Mouse (Mus musculus) Muller cell, postnatal 12 days (primary cell): Measurements from ENCODE around the gene Cog5.

Experiments used
- DNase-seq: peaks from one replicate; pipeline ENCODE4 v3.0.0-alpha.2; 2015; ENCODE audit errors: inconsistent ontology term

Gene Cog5

DNA sequence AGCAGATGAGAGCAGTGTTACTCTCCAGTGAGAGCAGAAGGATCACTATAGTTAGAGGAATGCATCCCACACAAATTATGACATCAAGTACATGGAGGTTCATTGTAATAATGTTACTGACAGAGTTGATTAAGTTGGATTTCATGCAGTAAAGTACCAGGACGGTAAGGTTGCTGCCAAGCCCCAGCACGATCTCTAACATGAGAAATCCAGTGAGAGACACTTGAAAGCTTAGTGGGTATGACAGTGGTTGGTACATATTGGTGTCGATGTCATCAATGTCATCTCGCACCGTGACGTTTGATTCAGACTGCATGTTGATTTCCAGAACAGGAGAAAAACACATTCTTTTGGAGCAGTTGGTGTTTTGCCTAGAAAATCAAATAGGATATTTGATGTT, 55.0 kb downstream of the Cog5 start:
- DNase-seq: no peak

DNA sequence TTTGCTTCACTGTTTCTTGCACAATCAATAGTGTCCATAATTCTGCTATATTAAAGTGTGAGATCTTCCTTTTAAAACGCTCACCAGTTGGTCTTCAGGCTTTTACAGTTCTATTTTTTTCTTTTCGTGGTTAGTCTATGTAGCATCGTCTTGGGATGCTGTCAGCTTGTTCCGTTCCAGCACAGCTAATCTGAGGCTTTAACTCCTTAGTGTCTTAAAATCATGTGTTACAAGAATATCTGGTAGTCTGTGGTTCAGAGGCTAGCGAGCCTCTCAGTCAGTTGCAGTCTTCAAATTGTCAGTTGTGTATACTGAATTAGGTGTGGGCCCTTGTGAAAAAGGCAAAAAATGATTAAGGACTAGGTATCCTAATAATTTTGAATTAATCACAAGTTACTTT, 57.6 kb downstream of the Cog5 start:
- DNase-seq: no peak

DNA sequence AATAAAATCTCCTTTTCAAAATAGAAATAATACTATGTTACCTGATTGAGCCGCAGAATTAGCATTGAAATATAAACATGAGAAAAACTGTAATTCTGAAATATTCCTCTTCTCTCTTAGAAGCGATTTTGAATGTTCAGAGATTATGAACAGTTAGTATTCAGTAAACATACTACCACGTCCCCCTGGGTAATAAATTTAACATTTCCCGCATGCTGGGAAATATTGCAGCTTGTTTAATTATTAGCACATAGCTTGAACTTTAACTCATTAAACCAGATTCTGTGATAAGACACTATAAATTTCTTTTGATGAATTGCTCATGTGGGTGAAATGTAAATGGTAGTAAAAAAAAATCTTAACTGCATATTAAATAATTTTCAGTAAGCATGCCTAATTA, 58.1 kb downstream of the Cog5 start:
- no peak for DNase-seq

DNA sequence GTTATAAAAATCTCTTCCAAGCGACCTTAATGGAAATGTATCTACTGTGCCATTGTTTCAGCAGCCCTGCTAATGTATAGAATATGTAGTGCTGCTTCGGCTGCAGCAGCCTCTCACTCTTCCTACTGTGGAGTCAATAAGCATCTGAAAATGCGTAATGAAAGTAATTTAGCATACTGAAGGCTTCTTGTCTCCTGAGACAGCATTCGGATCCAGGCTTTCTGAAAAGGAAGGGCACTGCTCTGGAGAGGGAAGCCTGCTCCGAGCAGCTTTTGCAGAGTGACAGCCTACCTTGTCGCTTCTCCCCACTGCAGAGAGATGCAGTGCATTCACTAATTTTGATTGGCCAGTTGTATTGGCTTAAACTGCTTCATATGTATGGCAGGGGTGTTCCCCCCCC, 58.9 kb downstream of the Cog5 start, which contains the start of gene Gpr22:
TSS of gene Gpr22 (minus strand) at position 348 of the 400 bp plus-strand sequence.
- DNase-seq: no peak

DNA sequence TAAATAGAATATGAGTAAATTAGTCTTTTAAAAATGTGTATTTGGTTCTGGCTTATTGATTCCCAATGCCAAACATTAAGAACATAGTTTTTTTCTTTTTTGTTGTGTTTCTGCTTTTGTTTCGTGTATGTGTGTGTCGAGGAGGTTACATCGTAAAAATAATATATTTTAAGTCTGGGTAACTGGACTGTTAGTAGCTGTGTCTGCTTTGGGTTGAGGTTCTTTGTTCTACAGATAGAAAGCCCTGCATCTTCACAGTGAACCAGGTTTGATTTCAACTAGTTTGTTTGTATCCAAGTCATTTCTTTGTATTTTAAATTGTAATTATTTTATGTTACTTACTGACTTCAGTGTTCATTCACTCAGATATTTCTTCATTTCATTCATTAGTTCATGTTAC, 59.4 kb downstream of the Cog5 start:
- DNase-seq: no peak

DNA sequence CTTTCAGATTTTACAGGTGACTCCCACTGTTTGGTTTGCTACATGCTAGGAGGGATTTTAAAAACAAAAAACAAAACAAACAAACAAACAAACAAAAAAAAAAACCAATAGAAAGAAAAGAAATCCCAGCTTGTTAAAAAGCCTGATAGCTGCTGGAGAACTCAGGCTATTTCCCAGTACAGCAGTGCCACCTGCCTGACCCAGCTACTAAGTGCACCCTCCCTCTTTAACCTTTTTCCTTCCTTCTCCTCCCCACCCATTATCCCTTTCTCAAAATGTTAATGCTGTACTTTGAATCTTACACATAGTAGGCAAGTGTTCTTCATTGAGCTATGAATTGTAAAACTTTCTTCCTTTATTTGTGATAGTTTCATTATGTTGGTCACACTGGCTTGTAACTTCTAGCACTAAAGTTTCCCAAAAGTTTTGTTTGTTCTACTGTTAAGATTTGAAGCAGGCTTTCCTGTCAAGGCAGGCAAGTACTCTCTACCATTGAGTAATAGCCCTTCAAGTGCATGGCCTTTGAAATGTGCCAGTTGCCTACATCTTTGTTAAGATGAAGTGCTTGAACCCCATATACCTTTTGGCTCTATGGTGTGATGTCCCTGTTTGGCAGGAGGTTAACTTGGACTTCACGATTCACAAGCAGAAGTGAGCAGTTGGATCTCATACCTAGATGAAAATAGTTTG, 65.1 kb downstream of the Cog5 start:
- no peak for DNase-seq

DNA sequence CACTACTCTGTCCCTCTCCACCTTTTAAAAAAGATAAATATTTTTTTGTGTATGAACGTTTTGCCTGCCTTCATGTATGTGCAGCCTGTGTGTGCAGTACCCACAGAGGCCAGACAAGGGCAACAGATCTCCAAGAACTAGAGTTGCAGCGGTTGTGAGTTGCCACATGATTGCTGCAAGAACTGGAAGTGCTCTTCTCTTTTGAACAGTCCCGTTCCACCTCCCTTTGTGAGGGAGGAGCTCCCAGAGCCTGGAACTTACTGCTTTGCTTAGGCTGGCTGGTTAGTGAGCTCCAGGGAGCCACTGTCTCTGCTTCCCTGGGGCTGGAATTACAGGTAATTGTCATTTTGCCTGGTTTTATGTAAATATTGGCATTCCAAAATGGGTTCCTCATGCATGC, 69.9 kb downstream of the Cog5 start:
- no peak for DNase-seq

DNA sequence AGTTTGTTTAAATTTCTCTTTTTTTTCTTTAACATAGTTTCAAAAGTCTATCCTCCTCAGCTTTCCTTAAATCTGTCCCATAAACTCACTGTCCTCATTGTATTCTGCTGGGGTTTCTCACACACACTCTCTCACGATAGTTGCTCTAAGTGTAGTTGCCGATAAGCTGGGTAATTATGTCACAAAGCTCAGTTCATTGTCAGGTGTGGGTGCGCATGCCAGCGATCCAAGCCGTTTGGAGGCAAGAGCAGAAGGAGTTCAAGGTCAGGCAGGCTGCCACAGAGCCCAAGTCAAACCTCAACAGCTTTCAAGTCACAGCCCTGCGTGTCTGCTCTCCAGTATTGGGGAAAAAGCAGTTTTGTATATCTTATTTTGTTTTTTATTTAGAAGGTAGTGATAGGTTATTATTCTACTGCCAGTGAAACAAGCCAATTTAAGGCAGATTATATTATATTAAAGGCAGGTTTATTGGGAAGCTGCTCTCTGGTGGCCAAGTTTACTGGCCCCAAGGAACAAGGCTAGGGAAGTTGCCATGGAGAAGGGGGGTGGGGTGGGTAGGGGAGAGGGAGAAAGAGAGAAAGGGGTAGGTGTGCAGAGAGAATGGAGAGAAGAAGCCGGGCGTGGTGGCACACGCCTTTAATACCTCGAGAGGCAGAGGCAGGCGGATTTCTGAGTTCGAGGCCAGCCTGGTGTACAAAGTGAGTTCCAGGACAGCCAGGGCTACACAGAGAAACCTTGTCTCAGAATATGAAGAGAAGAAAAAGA, 71.0 kb downstream of the Cog5 start:
- no peak for DNase-seq

DNA sequence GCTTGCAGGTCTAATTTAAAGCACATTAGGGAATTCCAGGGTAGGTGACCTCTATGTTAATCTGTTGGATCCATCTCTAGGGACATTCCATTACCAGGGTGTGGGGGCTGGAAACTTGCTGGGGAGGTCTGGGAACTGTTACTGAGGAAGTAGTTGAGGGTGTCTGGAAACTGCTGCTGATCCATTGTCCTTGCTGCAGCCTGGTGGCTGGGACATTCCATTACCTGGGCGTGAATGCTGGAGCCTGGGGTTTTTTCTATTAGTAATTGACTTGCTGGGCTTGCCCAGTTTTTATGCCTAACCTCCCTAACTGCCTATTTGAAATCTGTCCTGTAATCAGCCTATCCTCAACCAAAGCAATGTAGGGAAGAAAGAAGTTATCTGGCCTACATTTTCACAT, 72.0 kb downstream of the Cog5 start:
- no peak for DNase-seq

DNA sequence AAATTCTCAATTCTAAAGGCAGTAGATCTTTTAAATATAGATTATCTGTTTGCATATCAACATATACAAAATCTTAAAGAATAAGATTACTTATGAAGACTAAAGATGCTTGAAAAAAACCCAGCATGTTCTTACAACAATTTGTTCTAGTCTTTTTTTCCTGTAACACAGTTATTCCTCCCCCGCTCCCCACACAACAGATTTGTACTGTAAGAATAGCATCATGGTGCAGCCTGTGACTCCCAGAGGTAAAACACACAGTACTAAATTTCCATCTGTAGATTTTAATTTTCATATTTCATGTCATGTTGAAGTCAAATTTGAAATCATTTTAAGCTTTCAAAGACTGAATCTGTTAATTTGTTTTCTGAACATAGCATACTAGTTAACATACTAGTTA, 75.5 kb downstream of the Cog5 start:
- DNase-seq: no peak

DNA sequence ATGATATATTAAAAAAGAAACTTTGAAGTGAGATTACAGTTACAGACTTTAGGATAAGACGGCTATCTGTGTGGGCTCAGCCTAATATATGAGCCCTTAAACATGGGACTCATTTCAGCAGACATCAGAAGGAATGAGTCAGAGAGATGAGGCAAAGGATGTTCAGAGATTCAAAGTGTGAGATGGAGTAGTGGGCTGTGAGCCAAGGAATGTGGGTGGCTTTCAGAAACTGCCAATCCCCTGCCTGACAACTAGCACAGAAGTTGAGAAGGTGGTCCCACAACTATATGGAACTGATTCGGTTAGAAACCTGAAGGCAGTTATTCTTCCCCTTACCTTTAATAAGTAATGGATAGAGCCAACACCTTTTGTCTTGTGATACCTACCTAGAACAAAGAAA, 79.9 kb downstream of the Cog5 start:
- DNase-seq: no peak

DNA sequence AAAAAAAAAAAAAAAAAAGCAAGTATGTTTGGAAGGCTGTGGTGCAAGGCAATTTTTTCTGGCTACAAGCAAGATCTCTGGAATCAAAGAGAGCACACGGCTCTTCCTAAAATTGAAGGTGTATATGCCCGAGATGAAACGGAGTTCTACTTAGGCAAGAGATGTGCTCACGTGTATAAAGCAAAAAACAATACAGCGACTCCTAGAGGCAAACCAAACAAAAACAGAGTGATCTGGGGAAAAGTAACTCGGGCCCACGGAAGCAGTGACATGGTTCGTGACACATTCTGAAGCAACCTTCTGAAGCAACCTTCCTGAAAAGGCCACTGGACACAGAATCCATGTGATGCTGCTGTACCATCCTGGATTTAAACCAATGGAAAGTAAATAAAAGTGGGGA, 92.6 kb downstream of the Cog5 start:
- no peak for DNase-seq

DNA sequence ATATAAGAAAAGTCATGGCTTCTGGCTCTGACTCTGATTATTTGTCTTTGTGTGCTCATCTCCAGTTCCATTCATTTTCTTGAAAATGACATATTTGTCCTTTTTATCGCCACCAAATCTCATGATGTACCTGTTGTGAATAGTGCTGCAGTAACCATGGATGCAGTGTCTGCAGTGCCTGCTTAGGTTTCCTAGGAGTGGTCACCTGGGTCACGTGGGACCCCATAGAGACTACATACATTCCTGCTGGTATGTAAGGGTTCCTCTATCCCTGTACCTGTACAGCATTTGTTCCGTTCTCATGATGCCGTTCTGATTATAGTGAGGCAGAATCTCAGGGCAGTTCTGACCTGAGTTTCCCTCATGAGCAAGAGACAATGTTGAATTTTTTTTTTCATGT, 95.2 kb downstream of the Cog5 start:
- no peak for DNase-seq

DNA sequence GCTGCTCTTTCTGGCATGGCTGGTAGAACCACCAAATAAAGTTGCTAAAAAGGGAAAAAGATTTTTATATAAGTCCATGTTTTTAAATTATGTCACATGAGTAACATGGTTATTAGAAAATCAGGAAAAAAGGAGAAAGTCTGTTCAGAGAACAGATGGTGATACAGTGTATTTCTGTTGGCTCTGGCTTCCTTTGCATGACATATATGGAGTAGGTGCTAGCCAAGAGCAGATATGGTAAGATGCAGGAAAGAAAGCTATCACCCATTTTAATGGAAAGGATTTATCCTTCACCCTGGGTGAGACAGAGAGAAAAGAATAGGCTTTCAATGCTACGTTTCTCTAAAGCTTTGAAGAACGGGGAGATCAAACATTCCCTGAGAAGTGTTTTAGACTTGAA, 99.8 kb downstream of the Cog5 start:
- DNase-seq: no peak

DNA sequence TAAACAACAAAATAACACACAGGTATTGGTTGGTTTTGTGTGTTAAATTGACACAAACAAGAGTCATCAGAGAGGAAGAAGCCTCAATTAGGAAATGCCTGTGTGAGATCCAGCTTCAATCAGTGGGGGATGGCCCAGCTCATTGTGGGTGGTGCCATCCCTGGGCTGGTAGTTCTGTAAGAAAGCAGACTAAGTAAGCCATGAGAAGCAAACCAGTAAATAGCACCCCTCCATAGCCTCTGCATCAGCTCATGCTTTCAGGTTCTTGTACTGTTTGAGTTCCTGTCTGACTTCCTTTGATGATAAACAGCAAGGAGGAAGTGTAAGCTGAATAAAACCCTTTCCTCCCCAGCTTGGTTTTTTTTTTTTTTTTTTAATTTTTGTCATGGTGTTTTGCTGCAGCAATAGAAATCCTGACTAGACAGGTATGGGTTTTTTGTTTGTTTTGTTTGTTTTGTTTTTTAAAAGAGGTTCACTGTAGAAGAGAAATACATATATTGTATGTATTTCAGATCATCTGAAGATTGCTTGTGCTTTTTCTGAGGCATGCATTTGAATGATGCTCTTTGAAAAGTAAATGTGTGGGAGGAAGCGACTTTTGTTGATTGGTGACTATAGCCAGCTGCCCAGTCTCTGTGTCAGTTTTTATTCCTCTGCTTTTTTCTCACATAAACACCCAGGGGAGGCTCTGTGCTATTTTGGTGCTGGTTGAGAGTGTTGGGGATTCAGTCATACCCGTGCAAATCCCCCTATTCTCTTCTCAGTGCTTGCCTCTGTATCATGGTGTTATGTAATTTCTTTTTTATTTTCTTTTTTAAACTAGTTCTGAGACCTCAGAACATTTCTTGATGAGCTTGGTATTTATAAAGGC, 101.5 kb downstream of the Cog5 start:
- DNase-seq: no peak

DNA sequence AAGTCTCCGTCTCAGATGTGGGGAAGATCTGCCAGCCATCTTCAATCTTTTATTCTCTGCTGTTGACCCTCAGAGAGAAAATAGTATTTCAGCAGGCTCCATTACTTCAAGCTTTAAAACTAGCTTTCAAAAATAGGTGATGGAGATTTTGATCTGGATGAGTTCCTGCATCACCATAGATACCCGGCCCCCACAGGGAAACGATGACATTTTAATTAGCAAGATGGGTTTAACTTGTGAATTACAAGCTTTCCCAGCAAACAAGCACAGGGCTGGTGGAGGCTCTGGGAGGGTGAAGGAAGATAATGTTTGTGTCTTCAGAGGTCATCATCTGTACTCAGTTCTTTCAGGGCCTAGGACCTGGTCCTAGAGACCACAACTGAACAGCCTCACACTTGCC, 118.9 kb downstream of the Cog5 start:
- no peak for DNase-seq

DNA sequence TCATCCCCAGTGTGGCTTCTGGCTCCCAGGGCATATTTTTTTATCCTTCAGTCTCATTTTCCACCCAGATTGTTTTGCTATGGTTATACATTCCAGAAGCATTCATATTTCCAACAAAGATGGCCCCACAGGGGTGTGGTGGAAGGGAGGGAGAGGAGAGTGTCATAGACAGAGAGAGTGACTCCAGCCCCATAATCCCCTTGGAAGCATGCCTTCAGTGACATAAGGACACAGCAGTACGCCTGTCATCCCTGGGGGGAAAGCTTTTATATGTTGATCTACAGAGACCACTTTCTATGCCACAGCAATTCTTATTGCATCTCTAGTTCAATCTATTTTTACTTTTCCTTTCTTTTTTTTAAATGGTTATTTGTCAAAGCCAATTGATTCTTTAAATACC, 129.6 kb downstream of the Cog5 start:
- DNase-seq: no peak

DNA sequence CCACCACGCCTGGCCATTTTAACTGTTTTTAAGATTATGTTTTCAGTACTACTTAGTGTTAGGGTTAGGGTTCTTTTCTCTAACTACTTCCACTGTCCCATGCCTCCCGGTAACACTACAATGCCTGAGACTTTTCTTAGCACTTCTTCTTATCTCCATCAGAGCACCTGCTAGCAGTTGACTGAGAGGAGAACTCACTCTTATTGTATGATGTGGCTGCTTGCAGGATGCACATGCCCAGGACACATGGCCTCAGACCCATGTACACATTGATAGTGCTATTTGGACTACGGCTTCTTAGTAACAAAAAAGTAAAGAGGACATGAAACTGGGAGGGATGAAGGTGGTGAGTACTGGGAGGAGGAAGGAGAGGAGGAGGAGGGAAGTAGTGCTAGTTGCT, 133.9 kb downstream of the Cog5 start:
- no peak for DNase-seq

DNA sequence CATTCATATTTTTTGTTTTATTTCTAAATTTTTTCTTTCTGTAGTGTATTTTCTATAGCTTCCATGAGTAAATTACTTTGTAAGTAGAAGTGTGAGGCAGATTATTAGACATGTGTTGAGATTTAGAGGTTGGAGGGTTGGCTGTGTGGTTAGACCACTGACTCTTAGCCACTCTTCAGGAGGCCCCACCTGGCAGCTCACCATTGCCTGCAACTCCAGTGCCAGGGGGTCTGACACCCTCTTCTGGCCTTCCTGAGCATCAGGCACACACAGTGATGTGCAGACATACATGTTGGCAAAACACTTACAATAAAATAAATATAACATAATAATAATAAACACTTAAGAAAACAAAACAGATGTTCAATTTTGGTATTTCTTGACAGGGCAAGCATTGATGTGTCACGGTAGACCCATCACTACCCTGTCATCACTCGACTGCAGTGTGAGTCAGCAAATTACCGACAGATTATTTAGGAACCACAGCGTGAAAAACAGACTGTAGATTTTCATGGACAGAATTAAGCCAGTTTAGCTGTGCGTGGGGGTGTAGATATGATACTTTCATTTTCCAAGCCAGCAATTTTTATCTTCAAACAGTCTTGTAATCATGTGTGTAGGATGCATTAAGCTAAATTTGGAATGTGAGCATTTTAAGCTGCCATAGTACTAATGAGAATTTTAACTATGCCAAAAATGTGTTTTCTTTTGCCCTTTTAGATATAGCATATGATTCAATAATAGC, 151.9 kb downstream of the Cog5 start:
- DNase-seq: no peak

DNA sequence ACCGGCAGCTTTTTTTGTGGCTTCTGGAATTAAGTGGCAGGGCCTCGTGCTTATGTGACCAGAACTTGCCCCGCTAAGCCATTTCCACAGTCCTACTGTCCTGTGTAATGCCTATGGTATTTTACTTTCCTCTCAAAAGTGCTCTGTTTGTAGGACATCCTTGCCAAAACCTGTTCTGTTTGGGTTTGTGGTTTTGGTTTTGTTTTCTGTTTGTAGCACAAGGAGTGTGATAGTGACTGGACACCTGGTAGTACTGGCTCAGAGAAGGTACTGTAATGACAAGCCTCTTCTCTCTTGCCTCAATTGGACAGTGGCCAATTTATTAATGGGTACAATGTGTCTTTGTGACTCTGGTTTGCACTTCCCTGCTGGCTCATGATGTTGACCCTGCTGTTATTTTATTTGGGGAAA, 163.4 kb downstream of the Cog5 start:
- peak; percentile 67 for DNase-seq

DNA sequence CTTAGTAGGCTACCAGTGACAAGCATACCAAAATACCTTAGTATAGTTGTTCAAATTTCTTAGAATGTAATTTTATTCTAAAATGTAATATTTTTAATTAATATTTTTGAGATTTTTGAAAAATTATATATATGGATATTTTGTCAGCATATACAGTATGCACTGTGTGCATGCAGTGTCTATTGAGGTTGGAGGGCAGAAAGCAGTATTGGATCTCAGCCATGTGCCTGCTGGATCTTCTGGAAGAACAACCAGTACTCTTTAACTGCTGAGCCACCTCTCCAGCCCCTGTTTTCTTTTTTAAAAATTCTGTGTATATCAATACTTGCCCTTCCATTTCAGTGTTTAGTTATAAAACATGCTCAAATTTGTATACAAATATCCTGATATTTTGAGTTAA, 164.4 kb downstream of the Cog5 start:
- no peak for DNase-seq

DNA sequence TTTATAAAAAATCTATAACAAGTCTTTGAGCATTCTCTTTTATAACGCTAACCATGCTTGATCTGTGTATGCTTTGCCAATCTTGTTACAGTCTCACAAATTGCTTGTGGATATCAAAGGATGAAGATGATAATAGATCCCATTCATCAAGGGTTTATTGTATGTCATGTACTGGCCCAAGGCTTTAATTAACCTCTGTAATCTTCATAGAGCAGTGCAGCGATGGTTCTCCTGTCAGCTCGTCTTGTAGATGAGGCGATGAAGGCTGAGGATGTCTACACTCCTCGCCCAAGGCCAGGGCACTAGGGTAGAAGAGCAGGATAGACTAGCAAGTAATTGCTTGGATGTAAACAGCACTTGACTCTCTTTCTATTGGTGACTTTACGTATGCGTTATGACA, 164.9 kb downstream of the Cog5 start:
- no peak for DNase-seq
